Mouse (Mus musculus) liver, postnatal 0 days (tissue): ENCODE measurements around the gene Ankfn1.

Source experiments
- CTCF ChIP-seq: sonication (generic); IDR thresholded peaks from 2 replicates; pipeline ENCODE4 v1.5.1; 2016; ENCODE audit warnings: antibody characterized with exemption, low read depth
- EP300 ChIP-seq: IDR thresholded peaks from 2 replicates; pipeline ENCODE4 v1.6.1; 2016; ENCODE audit warnings: antibody characterized with exemption, low read depth, mild to moderate bottlenecking

- no peak for TF ChIP-seq CTCF
- no peak for TF ChIP-seq EP300
These were observed 26.5 kb upstream of the Ankfn1 start for GRCm38 (mm10) chr11:89803974-89804373.
